In genomic region chr15:103247782-103248400, GRCm38 (mm10) we compare ENCODE assay signal across 2 mouse cellular contexts.
A peak's percentile ranks its signal among the peaks of the same experiment; 100 is the strongest.
TF ChIP-seq lines count a peak whose summit lies in the region.

No protein-coding gene starts in this region.

TF ChIP-seq in CH12.LX, 34 proteins besides CTCF, POLR2A, EP300 and RAD21:
- TF ChIP-seq MAFK (IDR thresholded peaks at IDR 0.05; ENCODE audit: insufficient replicate concordance, low read length) (no peak), TCF12 (IDR thresholded peaks at IDR 0.05; ENCODE audit: low read depth, low read length) (no peak), RCOR1 (conservative IDR thresholded peaks at IDR 0.05; ENCODE audit: low read depth, low read length) (0 out of 2 replicates have a peak, but pooled peaks have one; percentile 17), SMC3 (IDR thresholded peaks at IDR 0.05; ENCODE audit: low read depth, low read length) (peak; percentile 12; the same call in 1 of the 2 replicates), HCFC1 (IDR thresholded peaks at IDR 0.05; ENCODE audit: low read depth, low read length) (no peak), ZKSCAN1 (IDR thresholded peaks at IDR 0.05; ENCODE audit: borderline replicate concordance, low read depth, low read length) (no peak), CHD2 (IDR thresholded peaks at IDR 0.05; ENCODE audit: low read length) (peak; percentile 56), ZMIZ1 (IDR thresholded peaks at IDR 0.05; ENCODE audit: low read depth, low read length) (no peak; the same call in 1 of the 2 replicates), CHD1 (IDR thresholded peaks at IDR 0.05; ENCODE audit: low read depth, low read length) (no peak), POLR2AphosphoS2 (IDR thresholded peaks at IDR 0.05; ENCODE audit: low read depth, low read length) (peak; percentile 97), MEF2A (IDR thresholded peaks at IDR 0.05; ENCODE audit: borderline replicate concordance, low read depth, low read length) (no peak), UBTF (IDR thresholded peaks at IDR 0.05; ENCODE audit: low read depth, low read length) (0 out of 2 replicates have a peak, but pooled peaks have one; percentile 26), ZNF384 (IDR thresholded peaks at IDR 0.05; ENCODE audit: low read depth, low read length) (no peak), JUND (conservative IDR thresholded peaks at IDR 0.05; ENCODE audit: low read depth, low read length) (no peak; the same call in 1 of the 2 replicates), MAX (IDR thresholded peaks at IDR 0.05; ENCODE audit: low read length) (no peak), E2F4 (IDR thresholded peaks at IDR 0.05; ENCODE audit: insufficient replicate concordance, low read depth, low read length) (no peak), JUN (IDR thresholded peaks at IDR 0.05; ENCODE audit: insufficient read depth, low read depth, low read length) (no peak), KAT2A (IDR thresholded peaks at IDR 0.05; ENCODE audit: insufficient replicate concordance, low read length) (no peak)

TF ChIP-seq in MEL, 35 proteins besides CTCF, POLR2A, EP300 and RAD21:
- TF ChIP-seq ELF1 (IDR thresholded peaks at IDR 0.05; ENCODE audit: low read depth, low read length) (no peak), ZC3H11A (IDR thresholded peaks at IDR 0.05; ENCODE audit: low read depth, low read length) (no peak), GATA1 (IDR thresholded peaks at IDR 0.05; ENCODE audit: low read depth, low read length) (no peak), POLR2AphosphoS2 (IDR thresholded peaks at IDR 0.05; ENCODE audit: low read length) (peak; percentile 96), NELFE (IDR thresholded peaks at IDR 0.05; ENCODE audit: low read depth, low read length) (peak; percentile 39; the same call in 1 of the 2 replicates), BHLHE40 (IDR thresholded peaks at IDR 0.05; ENCODE audit: borderline replicate concordance, low read depth, low read length) (peak; percentile 40; the same call in 1 of the 2 replicates), RCOR1 (IDR thresholded peaks at IDR 0.05; ENCODE audit: low read depth, low read length) (no peak), POLR2AphosphoS5 (IDR thresholded peaks at IDR 0.05; ENCODE audit: borderline replicate concordance, low read depth, low read length) (peak; percentile 28; the same call in 1 of the 2 replicates), JUND (IDR thresholded peaks at IDR 0.05; ENCODE audit: low read depth, low read length) (0 out of 2 replicates have a peak, but pooled peaks have one; percentile 56), MEF2A (IDR thresholded peaks at IDR 0.05; ENCODE audit: extremely low read depth, insufficient replicate concordance, low read depth, low read length, poor library complexity, severe bottlenecking) (no peak), TBP (IDR thresholded peaks at IDR 0.05; ENCODE audit: low read depth, low read length) (no peak), MYC (IDR thresholded peaks at IDR 0.05; ENCODE audit: low read depth, low read length) (no peak), CHD2 (IDR thresholded peaks at IDR 0.05; ENCODE audit: low read length) (peak; percentile 32; the same call in 1 of the 2 replicates), ZMIZ1 (IDR thresholded peaks at IDR 0.05; ENCODE audit: low read depth, low read length) (peak; percentile 86), HCFC1 (IDR thresholded peaks at IDR 0.05; ENCODE audit: low read depth, low read length) (no peak), MYB (IDR thresholded peaks at IDR 0.05; ENCODE audit: low read depth, low read length) (0 out of 2 replicates have a peak, but pooled peaks have one; percentile 39)
